ENCODE assay signal across 12 mouse cellular contexts in the genomic region with DNA sequence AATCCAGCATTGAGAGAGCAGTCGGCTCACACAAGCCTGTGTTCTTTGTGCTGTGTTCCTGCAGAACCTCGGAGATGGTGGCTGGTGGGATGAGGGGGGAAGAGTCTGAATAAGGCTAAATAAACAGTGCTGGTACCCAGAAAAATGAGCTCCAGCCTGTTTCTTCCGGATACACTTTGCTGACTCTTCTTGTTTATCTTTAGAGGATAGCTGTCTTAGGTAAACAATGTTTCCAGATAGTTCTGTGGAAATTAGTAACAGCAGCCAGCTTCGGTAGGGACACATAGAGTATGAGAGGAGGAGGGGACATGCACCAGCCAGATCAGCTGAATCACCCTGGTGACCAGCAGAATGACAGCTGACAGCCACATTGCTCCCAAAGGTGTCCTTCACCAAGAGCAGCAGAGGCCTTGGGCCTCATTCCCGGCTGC. TPM values are rescaled to one million over a fixed set of nuclear protein-coding genes. Genes with fewer than 3 reads are reported as not detected.
DNase-seq lines count a peak whose midpoint lies in the region; ATAC-seq and TF ChIP-seq lines count a peak whose summit lies in the region.
"Had no signal": no experiment of that assay in that cellular context is flagged by ENCODE, and none has a peak within 500 bp of the region (broad histone marks: within the 10 kb centered on the region; RNA-seq: fewer than 3 reads in every experiment).

No protein-coding gene starts in this region.

- ATAC-seq in hindbrain, postnatal 0 days: peak; percentile 62; the same call in 1 of the 2 replicates
- no peak for ATAC-seq in erythroid progenitor cell, adult 5-6 weeks (replicated peaks; ENCODE audit: low FRiP score, poor library complexity, severe bottlenecking)
- ATAC-seq: forebrain, embryonic 14.5 days had no signal

- H3K27me3 ChIP-seq in hindbrain, postnatal 0 days (ENCODE audit: insufficient read depth, low read length): no peaks in the 10 kb centered on the region
- H3K27me3 ChIP-seq: limb, embryonic 13.5 days had no signal

- no peaks in the 10 kb centered on the region for H3K9me3 ChIP-seq in hindbrain, postnatal 0 days (ENCODE audit: low read length)
- H3K9me3 ChIP-seq: limb, embryonic 13.5 days had no signal

- peak overlapping the region; percentile 51 for H3K27ac ChIP-seq in gastrocnemius, adult 2 months
- peak overlapping the region; percentile 41; the same call in 1 of the 2 replicates for H3K27ac ChIP-seq in hindbrain, postnatal 0 days
- H3K27ac ChIP-seq: limb, embryonic 13.5 days had no signal

- H3K4me2 ChIP-seq in hindbrain, postnatal 0 days (ENCODE audit: low read depth, low read length): no peak overlapping the region
- H3K4me2 ChIP-seq: limb, embryonic 13.5 days had no signal

- TF ChIP-seq CTCF in gastrocnemius, adult 2 months (IDR thresholded peaks at IDR 0.05): no peak
- TF ChIP-seq CTCF in hindbrain, postnatal 0 days (IDR thresholded peaks at IDR 0.05; ENCODE audit: low read depth): no peak

- H3K9ac ChIP-seq in hindbrain, postnatal 0 days (replicated peaks; ENCODE audit: low read length): no peak overlapping the region
- H3K9ac ChIP-seq: limb, embryonic 13.5 days had no signal

- H3K36me3 ChIP-seq in hindbrain, postnatal 0 days (ENCODE audit: insufficient read depth, low read length): no peaks in the 10 kb centered on the region

- H3K4me1 ChIP-seq in hindbrain, postnatal 0 days (ENCODE audit: insufficient read depth, low read length): 0 out of 2 replicates have a peak, but pooled peaks cover 4% of the 10 kb centered on the region
- H3K4me1 ChIP-seq: limb, embryonic 13.5 days had no signal

- no peak for DNase-seq in gastrocnemius, adult 2 months
- DNase-seq in gastrocnemius, adult 18-20 months (ENCODE audit: low spot score): no peak
- DNase-seq in kidney, postnatal 14 days: peak; percentile 16
- no peak for DNase-seq in kidney, postnatal 10 days
- peak; percentile 62 for DNase-seq in adrenal gland, postnatal 10 days
- DNase-seq in hindbrain, postnatal 0 days (ENCODE audit: low spot score): no peak
- no peak for DNase-seq in thymus, postnatal 25 days
- DNase-seq: cerebellum, adult 11 months; kidney, postnatal 4 days had no signal

- 34% methylated on average over 5 of the region's 5 CpGs for WGBS in hindbrain, postnatal 0 days

- intact Hi-C loops in gastrocnemius, adult 2 months (cut with DNase I): no loop called here

- no peak overlapping the region for H3K4me3 ChIP-seq in gastrocnemius, adult 2 months
- no peak overlapping the region for H3K4me3 ChIP-seq in hindbrain, postnatal 0 days (ENCODE audit: low read length)
- H3K4me3 ChIP-seq: limb, embryonic 13.5 days had no signal

RNA-seq across cellular contexts. Expression of a gene that starts 16.4 kb away (rescaled TPM):
- 10 to 100 TPM; 33.2 to 43.9 TPM for total RNA-seq in gastrocnemius, adult 2 months (2021)
- total RNA-seq in gastrocnemius, adult 18-20 months (2021): 10 to 100 TPM; 36.8 to 50.6 TPM
- total RNA-seq in adrenal gland, postnatal 10 days (2021): 10 to 100 TPM; 72.8 to 77.2 TPM
- 47.4 and 54.0 TPM in 2 replicates for total RNA-seq in hindbrain, postnatal 0 days (2014; rRNA removed)
- polyA plus RNA-seq in hindbrain, postnatal 0 days (2015; fragmentation: Nextera tagmentation; extraction: Ambion mirVana): 30.8 and 39.4 TPM in 2 replicates
- 2.9 and 9.0 TPM in 2 replicates for total RNA-seq in erythroid progenitor cell, adult 5-6 weeks (2015; ENCODE audit: low replicate concordance)
- 5.3 and 23.5 TPM in 2 replicates for total RNA-seq in erythroid progenitor cell, adult 5-6 weeks (2017; ENCODE audit: low replicate concordance)

Comparison
In these comparisons a context has a peak if more than half of its experiments do, and no peak if none do; other contexts are left out.
1. DNase-seq: peak in kidney, postnatal 14 days (single experiment) and adrenal gland, postnatal 10 days (single experiment); none in gastrocnemius, adult 2 months (single experiment), gastrocnemius, adult 18-20 months (single experiment), kidney, postnatal 10 days (single experiment), hindbrain, postnatal 0 days (single experiment) and thymus, postnatal 25 days (single experiment).